Mouse (Mus musculus) cerebellum, postnatal 25 days (tissue): ENCODE measurements around the gene Gm9945.
A peak's percentile ranks its signal among the peaks of the same experiment; 100 is the strongest.

ENCODE experiments used
- DNase-seq, 2 experiments: peaks; one replicate each; pipeline ENCODE4 v3.0.0; 2021; ENCODE audit warnings: mixed read lengths in 2 of 2

The Gm9945 gene

DNA sequence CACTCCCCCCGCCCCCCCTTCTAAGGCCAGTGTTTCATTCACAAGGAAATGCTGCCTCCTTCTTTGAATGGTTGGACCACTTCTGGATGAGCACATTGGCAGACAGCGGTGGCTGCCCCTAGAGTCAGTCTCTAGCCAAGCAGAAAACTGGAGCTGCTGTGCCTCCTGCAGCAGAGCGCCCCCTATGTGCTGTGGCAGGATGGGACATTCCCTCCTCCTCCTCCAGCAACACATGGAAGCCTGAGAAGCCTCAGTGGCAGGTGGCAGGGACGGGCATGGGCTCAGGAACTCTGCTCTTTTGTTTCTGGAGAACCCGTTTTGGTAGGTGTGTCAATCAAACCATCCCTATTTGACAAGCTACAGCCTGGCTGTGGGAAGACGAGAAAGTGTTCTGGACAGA is 44.9 kb downstream of the Gm9945 start:
- DNase-seq, result peak in 1 of 2 experiments; percentile 64

DNA sequence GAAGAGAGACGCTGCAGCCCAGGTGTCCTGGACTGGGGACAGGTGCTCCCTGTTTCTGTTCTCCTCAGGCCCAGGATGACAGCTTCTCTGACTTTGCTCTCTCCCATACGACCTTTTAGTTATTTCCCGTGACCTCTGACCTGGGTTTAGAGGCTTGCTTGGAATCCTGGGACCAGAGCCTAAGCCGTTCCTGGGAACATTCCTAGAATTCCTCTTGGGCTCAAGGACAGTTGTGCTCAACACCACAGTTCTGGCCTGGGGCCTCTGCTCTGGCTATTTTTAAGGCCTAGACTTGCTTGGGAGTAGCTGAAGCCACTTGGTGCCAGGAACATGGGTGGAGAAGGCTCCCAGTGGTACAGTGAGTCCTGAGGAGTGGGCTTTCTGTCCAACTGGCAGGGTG is 45.5 kb downstream of the Gm9945 start:
- DNase-seq, result no peak

DNA sequence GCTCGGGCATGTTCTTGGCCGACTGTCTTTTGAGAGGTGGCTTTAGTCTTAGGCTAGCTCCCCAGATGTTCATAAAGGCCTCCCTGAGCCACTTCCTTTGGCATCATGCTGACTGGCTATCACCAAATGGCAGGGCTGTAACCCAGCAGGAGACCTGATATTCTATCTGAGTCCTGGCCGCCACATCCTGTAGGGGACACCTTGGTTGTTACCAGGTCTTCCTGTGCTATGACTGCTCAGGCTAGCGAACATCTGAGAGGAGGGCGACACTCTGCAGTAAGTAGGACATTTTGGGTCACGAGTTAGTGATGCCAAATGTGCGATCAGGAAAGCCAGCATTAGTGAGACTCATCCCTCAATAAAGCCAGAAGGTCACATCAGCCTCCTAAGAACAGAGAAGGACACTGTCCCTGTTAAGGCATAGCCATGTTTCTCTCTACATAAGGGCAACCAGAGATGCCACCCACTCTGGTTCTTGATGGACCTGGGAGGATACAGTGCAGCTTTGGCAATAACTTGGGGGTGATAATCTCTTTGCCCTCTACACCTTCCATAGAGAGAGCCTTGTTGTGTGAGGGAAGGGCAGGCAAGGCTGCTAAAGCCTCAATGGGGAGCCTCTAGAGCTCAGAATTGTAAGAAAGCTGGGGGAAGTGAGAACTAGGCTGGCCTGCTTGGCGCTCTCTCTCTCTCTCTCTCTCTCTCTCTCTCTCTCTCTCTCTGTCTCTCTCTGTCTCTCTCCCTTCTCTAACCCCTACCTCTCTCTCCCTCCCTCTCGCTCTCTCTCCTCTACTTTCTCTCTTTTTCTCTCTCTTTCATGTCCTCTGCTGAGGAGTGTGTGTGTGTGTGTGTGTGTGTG is 48.7 kb downstream of the Gm9945 start:
- peak; percentile 34 to 61 for DNase-seq

DNA sequence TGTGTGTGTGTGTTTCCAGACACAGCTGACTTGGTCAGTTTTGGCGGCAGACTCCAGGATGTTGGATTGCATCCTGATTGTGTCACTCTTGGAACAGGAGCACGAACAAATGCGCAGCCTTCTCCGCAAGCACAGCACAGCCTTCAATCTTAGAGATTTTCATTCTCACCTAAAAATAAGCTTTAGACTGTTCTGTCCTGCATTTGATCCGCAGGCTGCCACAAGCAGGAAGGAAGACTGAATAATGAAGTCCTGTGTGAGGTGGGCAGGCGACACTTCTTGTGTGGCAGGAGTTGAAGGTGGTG is 49.2 kb downstream of the Gm9945 start:
- DNase-seq, result peak; percentile 87 to 89

DNA sequence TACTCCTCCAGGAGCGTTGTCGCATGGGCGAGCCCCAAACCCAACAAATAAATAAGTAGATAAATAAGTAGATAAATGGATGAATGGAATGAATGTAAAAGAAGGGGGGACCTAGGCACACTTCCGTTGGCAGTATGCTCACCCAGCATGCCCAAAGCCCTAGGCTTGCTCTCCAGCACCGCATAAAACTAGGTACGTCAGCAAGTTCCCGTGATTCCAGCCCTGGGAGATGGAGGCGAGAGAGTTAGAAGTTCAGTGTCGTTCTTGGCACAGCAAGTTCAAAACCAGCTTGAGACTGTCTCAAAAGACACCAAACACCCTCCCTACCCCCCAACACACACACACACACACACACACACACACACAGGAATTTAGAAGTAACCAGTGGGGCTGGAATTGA is 50.0 kb downstream of the Gm9945 start:
- DNase-seq, result peak in 1 of 2 experiments; percentile 39
